Mouse (Mus musculus): ENCODE results near the gene 1700013G24Rik.
A peak's percentile ranks its signal among the peaks of the same experiment; 100 is the strongest.

The 1700013G24Rik gene

GRCm38 (mm10) chr4:137457292-137457691, 4.2 kb downstream of the 1700013G24Rik start:
- DNase-seq (ENCODE audit: low spot score in 2 of 2), result no peak

- DNase-seq (ENCODE audit: low spot score in 2 of 2), result no peak
These were observed 5.2 kb downstream of the 1700013G24Rik start for GRCm38 (mm10) chr4:137458310-137458709.

GRCm38 (mm10) chr4:137458861-137459260, 5.8 kb downstream of the 1700013G24Rik start:
- DNase-seq (ENCODE audit: low spot score in 2 of 2), result no peak

GRCm38 (mm10) chr4:137460676-137461075, 7.6 kb downstream of the 1700013G24Rik start:
- no peak for DNase-seq (ENCODE audit: low spot score in 2 of 2)

- no peak for DNase-seq (ENCODE audit: low spot score in 2 of 2)
These were observed 8.1 kb downstream of the 1700013G24Rik start for GRCm38 (mm10) chr4:137461217-137461616.

GRCm38 (mm10) chr4:137461981-137462690, 9.1 kb downstream of the 1700013G24Rik start:
- no peak for DNase-seq (ENCODE audit: low spot score in 2 of 2)

GRCm38 (mm10) chr4:137465125-137465787, 12.2 kb downstream of the 1700013G24Rik start:
- DNase-seq (ENCODE audit: low spot score in 2 of 2), result no peak

GRCm38 (mm10) chr4:137466991-137467390, 13.9 kb downstream of the 1700013G24Rik start:
- no peak for DNase-seq (ENCODE audit: low spot score in 2 of 2)

- DNase-seq (ENCODE audit: low spot score in 2 of 2), result no peak
These were observed 14.4 kb downstream of the 1700013G24Rik start for GRCm38 (mm10) chr4:137467525-137467924.

- DNase-seq (ENCODE audit: low spot score in 2 of 2), result peak; percentile 96
These were observed 15.4 kb downstream of the 1700013G24Rik start, which contains the start of gene Hspg2 for GRCm38 (mm10) chr4:137468260-137469080. Hspg2 (plus strand) TSS chr4:137468769.

- DNase-seq (ENCODE audit: low spot score in 2 of 2), result no peak
These were observed 16.2 kb downstream of the 1700013G24Rik start for GRCm38 (mm10) chr4:137469081-137469844.

- DNase-seq (ENCODE audit: low spot score in 2 of 2), result no peak
These were observed 17.0 kb downstream of the 1700013G24Rik start for GRCm38 (mm10) chr4:137469845-137470692.

- no peak for DNase-seq (ENCODE audit: low spot score in 2 of 2)
These were observed 17.7 kb downstream of the 1700013G24Rik start for GRCm38 (mm10) chr4:137470701-137471317.

- no peak for DNase-seq (ENCODE audit: low spot score in 2 of 2)
These were observed 18.2 kb downstream of the 1700013G24Rik start for GRCm38 (mm10) chr4:137471326-137471725.

GRCm38 (mm10) chr4:137473240-137473639, 20.2 kb downstream of the 1700013G24Rik start:
- DNase-seq (ENCODE audit: low spot score in 2 of 2), result no peak

- DNase-seq (ENCODE audit: low spot score in 2 of 2), result peak in 1 of 2 experiments; percentile 49
These were observed 20.8 kb downstream of the 1700013G24Rik start for GRCm38 (mm10) chr4:137473701-137474388.

- no peak for DNase-seq (ENCODE audit: low spot score in 2 of 2)
These were observed 21.6 kb downstream of the 1700013G24Rik start for GRCm38 (mm10) chr4:137474694-137475093.

GRCm38 (mm10) chr4:137475271-137476050, 22.4 kb downstream of the 1700013G24Rik start:
- DNase-seq (ENCODE audit: low spot score in 2 of 2), result no peak
